Mouse (Mus musculus) Patski (cell line): ENCODE data around the gene Sh2b3. TPM values are rescaled to one million over a fixed set of nuclear protein-coding genes. Genes with fewer than 3 reads are reported as not detected.
A peak's percentile ranks its signal among the peaks of the same experiment; 100 is the strongest.

Source experiments
- ATAC-seq: fragments of 100-300 bp; one replicate; pipeline ENCODE4 v1.8.0; 2021
- CTCF ChIA-PET: fragments of 350-600 bp; sonication (Branson Sonifier 250); formaldehyde crosslinking; loops from one replicate; lab custom pipeline; 2022; ENCODE audit warnings: inconsistent platforms; lab: Charles Lee
- POLR2A ChIA-PET: fragments of 350-600 bp; sonication (Branson Sonifier 250); formaldehyde crosslinking; loops from one replicate; lab custom pipeline; 2022; ENCODE audit warnings: antibody characterized with exemption, inconsistent platforms; lab: Charles Lee
- DNase-seq: peaks from one replicate; pipeline ENCODE4 v3.0.0-alpha.2; 2011; ENCODE audit warnings: low read depth, low spot score
- H3K27me3 ChIP-seq: fragments of 371-371 bp; one replicate; pipeline ENCODE4 v1.5.1; 2021
- CTCF ChIP-seq: fragments of 100-300 bp; IDR thresholded peaks from one replicate; pipeline ENCODE4 v1.5.1; 2021
- in situ Hi-C: fragments of 300-500 bp; cut with MboI; formaldehyde crosslinking; loops from 3 replicates; pipeline ENCODE4 v1.11.1; 2018; ENCODE audit warnings: low pct_unique_long_range_greater_than_20kb, mixed read lengths
- polyA plus RNA-seq: library from polyadenylated mRNA; unstranded; gene quantifications from one replicate; pipeline ENCODE4 v1.2.3, GENCODE M21; 2021

Sh2b3 gene
- polyA plus RNA-seq, 1 experiment from 2014 or later: 22.2 TPM

DNA sequence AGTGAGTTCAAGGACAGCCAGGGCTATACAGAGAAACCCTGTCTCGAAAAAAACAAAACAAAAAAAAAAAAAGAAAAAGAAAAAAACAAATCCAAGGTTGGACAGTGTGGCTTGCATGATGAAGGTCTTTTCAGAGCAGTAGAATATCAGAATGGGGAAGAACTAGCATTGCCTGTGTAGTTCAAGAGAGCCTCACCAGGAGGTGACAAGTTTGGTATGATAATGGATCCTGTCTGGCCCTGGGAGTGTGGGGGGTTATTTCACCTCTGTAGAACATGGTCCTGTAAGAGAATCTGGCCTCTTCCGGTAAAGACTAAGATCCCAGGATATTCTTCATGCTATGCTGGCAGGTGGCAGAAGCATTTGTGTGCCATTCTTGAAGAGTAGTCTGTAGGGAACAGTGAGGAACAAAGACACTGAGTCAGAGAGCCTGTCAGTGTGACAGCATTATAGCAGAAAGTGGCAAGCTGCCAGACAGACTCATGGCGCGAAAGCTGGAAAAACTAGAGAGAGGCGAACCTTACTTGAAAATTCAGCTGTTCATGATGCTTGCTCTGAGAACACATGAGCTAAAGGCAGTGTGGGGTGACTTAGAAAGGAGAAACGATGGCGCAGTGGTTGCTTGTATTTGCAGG is 58.8 kb downstream of the Sh2b3 start:
- DNase-seq: no peak
- in situ Hi-C loops: no loop called here
- no peaks in the 10 kb centered on the region for H3K27me3 ChIP-seq
- TF ChIP-seq CTCF: no peak
- ChIA-PET CTCF (interaction anchor here (0.9 to 5.8 kb wide), 2 partner anchors 12 to 30 kb away, joined by 3 to 28 read pairs; no protein-coding TSS in a partner anchor), POLR2A (interaction anchor here (0.7 kb wide), 2 partner anchors 11 to 25 kb away, joined by 3 read pairs; no protein-coding TSS in a partner anchor)
- ATAC-seq: no peak

- TF ChIP-seq CTCF: no peak
- ChIA-PET POLR2A (interaction anchor here (0.6 kb wide), 1 partner anchor 31 kb away, joined by 3 read pairs; no protein-coding TSS in a partner anchor), CTCF (interaction anchor here (1.0 to 1.5 kb wide), 3 partner anchors 12 to 15 kb away, joined by 3 to 4 read pairs (median 3); no protein-coding TSS in a partner anchor)
- no peak for ATAC-seq
- no peaks in the 10 kb centered on the region for H3K27me3 ChIP-seq
- in situ Hi-C loops: no loop called here
- no peak for DNase-seq
Observed at GRCm38 (mm10) chr5:121771611-121772010, 65.8 kb downstream of the Sh2b3 start.

GRCm38 (mm10) chr5:121769827-121770226 is 67.6 kb downstream of the Sh2b3 start:
- POLR2A ChIA-PET: no interaction called here
- in situ Hi-C loops: no loop called here
- no peak for TF ChIP-seq CTCF
- no peaks in the 10 kb centered on the region for H3K27me3 ChIP-seq
- CTCF ChIA-PET: interaction anchor here (0.7 to 1.2 kb wide), 3 partner anchors 11 to 84 kb away, joined by 3 to 4 read pairs (median 4); no protein-coding TSS in a partner anchor
- DNase-seq (no peak), ATAC-seq (no peak)

DNA sequence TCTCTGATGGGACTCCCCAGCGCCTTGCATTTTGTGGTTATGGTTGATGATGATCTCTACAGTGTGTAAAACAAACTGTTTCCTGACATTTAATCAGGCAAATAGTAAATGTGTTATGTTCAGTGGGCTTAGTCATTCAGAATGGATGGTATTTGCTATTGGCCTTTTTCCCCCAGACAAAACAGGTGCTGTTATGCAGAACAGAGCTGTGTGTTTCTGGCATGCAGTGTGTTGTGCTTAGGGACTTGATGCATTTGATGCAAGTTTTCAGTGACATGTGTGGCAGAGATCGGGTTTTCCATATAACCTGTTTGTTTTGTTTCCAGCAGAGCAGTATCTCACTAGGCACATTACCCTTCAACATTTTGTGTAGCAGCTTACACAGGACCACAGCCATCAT is 69.9 kb downstream of the Sh2b3 start:
- TF ChIP-seq CTCF: no peak
- ChIA-PET CTCF (interaction anchor here (1.1 to 4.4 kb wide), 4 partner anchors 10 to 23 kb away, joined by 3 to 28 read pairs (median 4); no protein-coding TSS in a partner anchor), POLR2A (interaction anchor here (2.2 kb wide), 1 partner anchor 9 kb away, joined by 4 read pairs; no protein-coding TSS in a partner anchor)
- no peak for ATAC-seq
- no peak for DNase-seq
- H3K27me3 ChIP-seq: no peaks in the 10 kb centered on the region
- in situ Hi-C loops: no loop called here

DNA sequence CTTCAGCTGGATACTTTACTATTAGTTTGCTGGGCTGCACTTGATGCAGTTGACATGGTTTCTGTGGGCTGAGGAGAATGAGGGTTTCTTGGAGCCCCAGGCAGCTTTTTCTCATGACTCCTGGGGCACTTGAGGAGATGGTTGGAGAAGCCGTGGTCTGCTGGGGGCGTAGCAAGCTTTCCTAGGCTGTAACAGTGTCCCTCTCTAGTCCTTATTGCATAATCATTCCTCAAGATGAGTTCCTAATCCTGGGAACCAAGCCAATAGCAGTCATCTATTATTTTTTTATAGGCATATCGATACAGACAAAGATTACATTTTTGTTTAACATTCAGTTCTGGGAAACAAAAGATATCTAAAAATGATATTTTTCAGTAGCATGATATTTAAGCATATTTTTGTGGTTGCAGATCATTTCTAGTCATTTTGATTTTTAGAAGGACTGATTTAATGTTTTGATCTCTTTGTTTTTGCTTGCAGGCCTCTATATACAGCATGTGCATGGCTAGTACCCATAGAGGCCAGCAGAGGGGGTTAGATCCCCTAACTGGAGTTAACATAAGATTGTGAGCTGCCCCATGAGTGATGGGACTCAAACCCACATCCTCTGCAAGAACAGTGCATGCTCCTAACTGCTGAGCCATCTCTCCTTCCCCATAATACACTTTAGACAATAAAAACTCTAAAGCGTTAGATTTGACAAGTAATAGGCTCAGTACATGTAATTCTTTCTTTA is 71.2 kb downstream of the Sh2b3 start:
- POLR2A ChIA-PET: interaction anchor here (2.2 kb wide), 1 partner anchor 10 kb away, joined by 4 read pairs; no protein-coding TSS in a partner anchor
- CTCF ChIA-PET: interaction anchor here (1.1 to 4.4 kb wide), 5 partner anchors 11 to 36 kb away, joined by 3 to 28 read pairs (median 4); no protein-coding TSS in a partner anchor
- ATAC-seq (no peak), DNase-seq (no peak)
- TF ChIP-seq CTCF: peak; percentile 55
- no peaks in the 10 kb centered on the region for H3K27me3 ChIP-seq
- in situ Hi-C loops: no loop called here

Other genes starting within 250 kb of the Sh2b3 start
- 470 TPM for gene Aldh2, start 243.8 kb downstream of the Sh2b3 start, polyA plus RNA-seq
- 29.8 TPM for gene Acad12, start 218.7 kb downstream of the Sh2b3 start, polyA plus RNA-seq
- gene Acad10, start 177.1 kb downstream of the Sh2b3 start, polyA plus RNA-seq: 34.7 TPM
- 65.3 TPM for gene Brap, start 177.1 kb downstream of the Sh2b3 start, polyA plus RNA-seq
- gene Atxn2, start 126.3 kb downstream of the Sh2b3 start, polyA plus RNA-seq: 209 TPM
- 17.9 TPM for gene Pheta1, start 11.3 kb upstream of the Sh2b3 start, polyA plus RNA-seq
- 1.6 TPM for gene Cux2, start 212.5 kb upstream of the Sh2b3 start, polyA plus RNA-seq